Mouse (Mus musculus): ENCODE measurements around the gene Prrt1. TPM values are rescaled to one million over a fixed set of nuclear protein-coding genes. Genes with fewer than 3 reads are reported as not detected.

Prrt1 gene
- polyA plus RNA-seq (2012; ENCODE audit: insufficient read depth, insufficient read length, low replicate concordance, missing spikeins) = not detected in 2 replicates

DNA sequence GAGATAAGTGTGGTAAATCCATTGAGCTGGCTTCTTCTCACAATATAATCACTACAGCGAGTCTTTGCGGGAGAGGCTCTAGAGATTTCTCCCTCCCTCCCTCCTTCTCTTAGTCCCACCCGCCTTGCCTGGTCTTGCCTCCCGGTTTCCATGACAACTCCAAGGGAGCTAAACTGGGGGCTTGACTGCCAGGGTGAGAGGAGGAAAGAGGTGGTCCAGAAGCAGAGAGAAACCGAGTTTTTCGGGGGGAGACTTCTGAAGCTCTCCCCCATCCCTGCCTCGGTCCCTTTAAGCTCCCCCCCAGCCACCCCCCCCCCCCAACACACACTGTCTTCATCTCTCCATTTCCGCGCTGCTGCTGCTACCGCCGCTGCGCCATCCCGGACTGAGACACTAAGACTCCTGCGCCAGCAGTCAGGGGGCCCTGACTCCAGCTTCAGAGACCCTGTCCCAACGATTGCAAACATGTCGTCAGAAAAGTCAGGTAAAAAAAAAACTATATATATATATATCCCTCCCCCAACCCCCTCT lies at the start of gene Prrt1:
TSS of gene Prrt1 (plus strand) at position 313 of the 531 bp plus-strand sequence.
- 1% methylated on average over 16 of the region's 16 CpGs for WGBS
- Histone ChIP-seq H3K4me3 (ENCODE audit: insufficient read depth, low read depth, low read length) (peak within 1 kb of the TSS; percentile 89), H3K27ac (ENCODE audit: insufficient read depth, low read depth, low read length) (peak within 1 kb of the TSS; percentile 99), H3K4me1 (ENCODE audit: control insufficient read depth, insufficient read depth, low read length) (peaks cover 43% of the 10 kb centered on the region)
- TF ChIP-seq POLR2A (IDR thresholded peaks at IDR 0.05; ENCODE audit: insufficient read depth, low read depth, low read length) (0 out of 2 replicates have a peak, but pooled peaks have one; percentile 14), CTCF (IDR thresholded peaks at IDR 0.05; ENCODE audit: insufficient read depth, low read depth, low read length) (no peak)

DNA sequence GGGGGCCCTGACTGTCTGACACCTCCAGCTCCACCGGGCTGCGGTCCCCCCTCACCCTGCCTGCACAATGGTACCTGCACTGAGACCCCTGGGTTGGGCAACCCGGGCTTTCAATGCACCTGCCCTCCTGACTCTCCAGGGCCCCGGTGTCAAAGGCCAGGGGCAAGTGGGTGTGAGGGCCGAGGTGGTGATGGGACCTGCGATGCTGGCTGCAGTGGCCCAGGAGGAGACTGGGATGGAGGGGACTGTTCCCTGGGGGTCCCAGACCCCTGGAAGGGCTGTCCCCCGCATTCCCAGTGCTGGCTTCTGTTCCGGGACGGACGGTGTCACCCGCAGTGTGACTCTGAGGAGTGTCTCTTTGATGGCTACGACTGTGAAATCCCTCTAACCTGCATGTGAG lies 46.8 kb upstream of the Prrt1 start:
- Histone ChIP-seq H3K4me3 (ENCODE audit: insufficient read depth, low read depth, low read length) (no peak overlapping the region), H3K4me1 (ENCODE audit: control insufficient read depth, insufficient read depth, low read length) (peaks cover 13% of the 10 kb centered on the region), H3K27ac (ENCODE audit: insufficient read depth, low read depth, low read length) (no peak overlapping the region)
- 90% methylated on average over 12 of the region's 12 CpGs for WGBS
- TF ChIP-seq POLR2A (IDR thresholded peaks at IDR 0.05; ENCODE audit: insufficient read depth, low read depth, low read length) (no peak), CTCF (IDR thresholded peaks at IDR 0.05; ENCODE audit: insufficient read depth, low read depth, low read length) (no peak)

DNA sequence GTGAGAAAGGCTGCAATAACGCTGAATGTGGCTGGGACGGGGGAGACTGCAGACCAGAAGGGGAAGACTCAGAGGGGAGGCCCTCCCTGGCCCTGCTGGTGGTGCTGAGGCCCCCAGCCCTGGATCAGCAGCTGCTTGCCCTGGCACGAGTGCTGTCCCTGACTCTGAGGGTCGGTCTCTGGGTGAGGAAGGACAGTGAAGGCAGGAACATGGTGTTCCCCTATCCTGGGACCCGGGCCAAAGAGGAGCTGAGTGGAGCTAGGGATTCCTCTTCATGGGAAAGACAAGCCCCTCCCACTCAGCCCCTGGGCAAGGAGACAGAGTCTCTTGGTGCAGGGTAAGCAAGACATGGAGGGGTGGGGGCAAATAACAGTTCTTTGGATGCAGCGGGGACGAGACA lies 45.9 kb upstream of the Prrt1 start:
- 65% methylated on average over 7 of the region's 7 CpGs for WGBS
- Histone ChIP-seq H3K4me1 (ENCODE audit: control insufficient read depth, insufficient read depth, low read length) (peaks cover 15% of the 10 kb centered on the region), H3K27ac (ENCODE audit: insufficient read depth, low read depth, low read length) (no peak overlapping the region), H3K4me3 (ENCODE audit: insufficient read depth, low read depth, low read length) (no peak overlapping the region)
- TF ChIP-seq POLR2A (IDR thresholded peaks at IDR 0.05; ENCODE audit: insufficient read depth, low read depth, low read length) = no peak
- no peak for TF ChIP-seq CTCF (IDR thresholded peaks at IDR 0.05; ENCODE audit: insufficient read depth, low read depth, low read length)

DNA sequence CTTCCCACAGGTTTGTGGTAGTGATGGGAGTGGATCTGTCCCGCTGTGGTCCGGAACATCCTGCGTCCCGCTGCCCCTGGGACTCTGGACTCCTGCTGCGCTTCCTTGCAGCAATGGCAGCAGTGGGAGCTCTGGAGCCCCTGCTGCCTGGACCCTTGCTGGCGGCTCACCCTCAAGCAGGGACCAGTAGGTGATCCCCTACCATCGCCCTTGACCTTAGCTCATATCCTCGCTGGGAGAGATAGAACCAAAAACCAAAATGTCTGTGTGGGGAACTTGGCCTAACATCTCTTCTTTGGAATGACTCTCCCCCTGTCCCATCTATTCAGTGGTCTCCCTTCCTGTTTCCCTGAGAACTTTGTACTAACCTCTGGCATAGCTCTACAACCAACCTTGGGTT lies 45.5 kb upstream of the Prrt1 start:
- no peak overlapping the region for H3K4me3 ChIP-seq (ENCODE audit: insufficient read depth, low read depth, low read length)

DNA sequence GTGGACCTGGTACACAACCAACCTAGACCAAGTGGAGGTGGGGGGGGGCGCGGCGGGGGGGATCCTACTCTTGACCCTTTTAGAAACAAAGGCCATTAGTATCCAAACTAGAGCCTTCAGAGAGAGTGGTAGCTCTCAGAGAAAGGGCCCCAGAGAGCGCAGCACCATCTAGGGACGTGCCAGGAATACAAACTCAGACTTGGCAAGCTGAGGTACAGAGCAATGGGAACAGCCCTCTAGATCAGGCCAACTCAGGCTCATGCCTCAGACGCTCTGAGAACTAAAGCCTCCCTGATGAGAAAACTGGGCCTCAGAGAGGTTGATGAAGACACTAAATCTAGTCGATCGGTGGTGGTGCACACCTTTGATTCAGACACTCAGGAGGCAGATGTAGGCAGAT lies 44.2 kb upstream of the Prrt1 start:
- 73% methylated on average over 8 of the region's 8 CpGs for WGBS
- no peak overlapping the region for H3K27ac ChIP-seq (ENCODE audit: insufficient read depth, low read depth, low read length)

More for the DNA sequence above, 45.5 kb upstream of the Prrt1 start:
- 95% methylated on average over 8 of the region's 8 CpGs for WGBS
- TF ChIP-seq POLR2A (IDR thresholded peaks at IDR 0.05; ENCODE audit: insufficient read depth, low read depth, low read length) (no peak), CTCF (IDR thresholded peaks at IDR 0.05; ENCODE audit: insufficient read depth, low read depth, low read length) (no peak)
- H3K4me1 ChIP-seq (ENCODE audit: control insufficient read depth, insufficient read depth, low read length) = peaks cover 15% of the 10 kb centered on the region
- H3K27ac ChIP-seq (ENCODE audit: insufficient read depth, low read depth, low read length) = no peak overlapping the region

DNA sequence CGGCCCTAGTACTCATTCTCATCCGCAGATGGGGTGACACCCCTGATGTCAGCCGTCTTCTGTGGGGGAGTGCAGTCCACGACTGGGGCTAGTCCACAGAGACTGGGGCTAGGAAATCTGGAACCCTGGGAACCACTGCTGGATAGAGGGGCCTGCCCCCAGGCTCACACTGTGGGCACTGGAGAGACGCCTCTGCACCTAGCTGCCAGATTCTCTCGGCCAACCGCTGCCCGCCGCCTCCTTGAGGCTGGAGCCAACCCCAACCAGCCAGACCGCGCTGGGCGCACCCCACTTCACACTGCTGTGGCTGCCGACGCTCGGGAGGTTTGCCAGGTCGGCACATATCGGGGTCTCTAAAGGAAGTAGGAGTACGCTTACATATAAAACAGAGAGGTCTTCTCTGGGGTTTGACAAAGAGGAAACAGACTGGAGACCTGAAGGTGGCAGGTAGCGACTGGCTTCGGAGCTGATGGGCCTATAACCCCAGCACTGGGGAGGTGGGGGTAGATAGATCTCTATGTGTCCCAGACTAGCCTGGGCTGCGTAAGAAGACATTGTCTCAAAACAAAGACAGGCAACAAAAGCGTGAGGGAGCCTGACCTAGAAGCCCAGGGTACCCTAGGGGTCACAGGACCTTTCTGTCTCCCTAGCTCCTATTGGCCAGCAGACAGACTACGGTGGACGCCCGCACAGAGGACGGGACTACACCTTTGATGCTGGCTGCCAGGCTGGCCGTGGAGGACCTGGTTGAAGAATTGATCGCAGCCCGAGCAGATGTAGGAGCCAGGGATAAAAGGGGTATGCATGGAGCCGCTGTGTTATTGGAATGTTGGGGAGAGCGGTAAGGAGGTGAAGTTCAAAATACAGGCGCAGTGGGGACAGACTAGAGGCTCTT lies 43.2 kb upstream of the Prrt1 start:
- TF ChIP-seq POLR2A (IDR thresholded peaks at IDR 0.05; ENCODE audit: insufficient read depth, low read depth, low read length) = no peak
- WGBS = 21% methylated on average over 32 of the region's 32 CpGs
- Histone ChIP-seq H3K4me1 (ENCODE audit: control insufficient read depth, insufficient read depth, low read length) (peaks cover 26% of the 10 kb centered on the region), H3K27ac (ENCODE audit: insufficient read depth, low read depth, low read length) (peak overlapping the region; percentile 96), H3K4me3 (ENCODE audit: insufficient read depth, low read depth, low read length) (peak overlapping the region; percentile 76)

More for the DNA sequence above, 44.2 kb upstream of the Prrt1 start:
- TF ChIP-seq POLR2A (IDR thresholded peaks at IDR 0.05; ENCODE audit: insufficient read depth, low read depth, low read length) (no peak), CTCF (IDR thresholded peaks at IDR 0.05; ENCODE audit: insufficient read depth, low read depth, low read length) (no peak)
- no peak overlapping the region for H3K4me3 ChIP-seq (ENCODE audit: insufficient read depth, low read depth, low read length)
- H3K4me1 ChIP-seq (ENCODE audit: control insufficient read depth, insufficient read depth, low read length) = peaks cover 16% of the 10 kb centered on the region

DNA sequence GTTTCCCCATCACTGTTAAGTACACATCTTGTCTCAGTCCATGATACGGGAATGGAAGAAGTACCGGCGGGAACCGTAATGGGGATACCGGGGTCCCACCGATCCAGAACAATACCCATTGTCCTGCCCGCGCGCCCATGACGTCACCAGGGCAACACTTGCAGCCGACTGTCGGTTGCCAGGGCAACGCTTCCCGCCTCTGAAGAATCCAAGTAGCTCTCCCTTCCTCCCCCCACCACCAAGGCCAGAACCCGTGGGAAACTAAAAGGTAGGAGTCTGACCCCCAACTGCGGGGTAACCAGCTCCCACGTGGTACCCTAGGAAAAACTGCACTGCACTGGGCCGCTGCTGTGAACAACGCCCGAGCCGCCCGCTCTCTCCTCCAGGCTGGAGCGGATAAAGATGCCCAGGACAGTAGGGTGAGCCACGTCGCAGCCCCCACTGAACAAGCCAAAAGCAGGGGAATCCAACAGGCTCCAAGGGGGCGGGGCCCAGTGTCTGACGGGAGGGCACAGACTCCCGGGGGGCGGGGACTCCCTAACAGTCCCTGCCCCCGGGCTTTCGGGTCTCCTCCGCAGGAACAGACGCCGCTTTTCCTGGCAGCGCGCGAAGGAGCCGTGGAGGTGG lies 42.4 kb upstream of the Prrt1 start:
- under 1% methylated on average over 38 of the region's 38 CpGs for WGBS
- TF ChIP-seq POLR2A (IDR thresholded peaks at IDR 0.05; ENCODE audit: insufficient read depth, low read depth, low read length) (no peak), CTCF (IDR thresholded peaks at IDR 0.05; ENCODE audit: insufficient read depth, low read depth, low read length) (no peak)
- peak overlapping the region; percentile 96 for H3K27ac ChIP-seq (ENCODE audit: insufficient read depth, low read depth, low read length)
- H3K4me3 ChIP-seq (ENCODE audit: insufficient read depth, low read depth, low read length) = peak overlapping the region; percentile 76
- H3K4me1 ChIP-seq (ENCODE audit: control insufficient read depth, insufficient read depth, low read length) = peaks cover 33% of the 10 kb centered on the region

DNA sequence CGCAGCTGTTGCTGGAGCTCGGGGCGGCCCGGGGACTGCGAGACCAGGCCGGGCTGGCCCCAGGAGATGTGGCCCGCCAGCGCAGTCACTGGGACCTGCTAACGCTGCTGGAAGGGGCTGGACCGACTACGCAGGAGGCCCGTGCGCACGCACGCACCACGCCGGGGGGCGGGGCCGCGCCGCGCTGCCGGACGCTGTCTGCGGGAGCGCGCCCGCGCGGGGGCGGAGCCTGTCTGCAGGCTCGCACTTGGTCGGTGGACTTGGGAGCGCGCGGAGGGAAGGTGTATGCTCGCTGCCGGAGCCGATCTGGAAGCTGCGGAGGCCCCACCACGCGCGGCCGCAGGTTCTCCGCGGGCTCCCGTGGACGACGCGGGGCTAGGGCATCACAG lies 41.9 kb upstream of the Prrt1 start:
- peak overlapping the region; percentile 96 for H3K27ac ChIP-seq (ENCODE audit: insufficient read depth, low read depth, low read length)
- WGBS = under 1% methylated on average over 49 of the region's 50 CpGs
- H3K4me1 ChIP-seq (ENCODE audit: control insufficient read depth, insufficient read depth, low read length) = peaks cover 33% of the 10 kb centered on the region
- H3K4me3 ChIP-seq (ENCODE audit: insufficient read depth, low read depth, low read length) = peak overlapping the region; percentile 76
- TF ChIP-seq CTCF (IDR thresholded peaks at IDR 0.05; ENCODE audit: insufficient read depth, low read depth, low read length) (no peak), POLR2A (IDR thresholded peaks at IDR 0.05; ENCODE audit: insufficient read depth, low read depth, low read length) (peak; percentile 99)

DNA sequence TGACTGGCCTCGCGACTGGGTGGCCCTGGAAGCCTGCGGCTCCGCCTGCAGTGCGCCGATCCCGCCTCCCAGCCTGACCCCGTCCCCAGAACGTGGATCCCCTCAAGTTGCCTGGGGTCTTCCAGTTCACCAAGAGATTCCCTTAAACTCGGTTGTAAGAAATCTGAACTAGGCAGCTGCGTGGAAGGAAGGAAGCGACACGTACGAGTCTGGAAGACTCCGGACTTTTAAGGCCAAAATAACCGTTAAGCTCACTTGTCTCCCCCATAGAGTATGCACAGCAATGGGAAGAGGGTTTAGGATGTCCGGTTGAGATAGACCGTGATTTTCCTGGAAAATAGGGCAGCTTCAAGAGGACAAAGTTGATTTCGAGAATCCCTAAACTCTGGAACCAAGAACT lies 41.5 kb upstream of the Prrt1 start:
- H3K4me3 ChIP-seq (ENCODE audit: insufficient read depth, low read depth, low read length) = peak overlapping the region; percentile 76
- WGBS = 2% methylated on average over 19 of the region's 19 CpGs
- H3K27ac ChIP-seq (ENCODE audit: insufficient read depth, low read depth, low read length) = peak overlapping the region; percentile 95
- TF ChIP-seq POLR2A (IDR thresholded peaks at IDR 0.05; ENCODE audit: insufficient read depth, low read depth, low read length) (no peak), CTCF (IDR thresholded peaks at IDR 0.05; ENCODE audit: insufficient read depth, low read depth, low read length) (no peak)
- H3K4me1 ChIP-seq (ENCODE audit: control insufficient read depth, insufficient read depth, low read length) = peaks cover 33% of the 10 kb centered on the region

All from olfactory bulb, adult 2 months (tissue).